Mouse (Mus musculus): ENCODE measurements at regions not wholly inside any gene's neighbourhood (a gene's known extent, or its start where the extent isn't known, plus 50 kb on each side); places are given as distances from the start of the nearest gene placed in this dataset.

DNA sequence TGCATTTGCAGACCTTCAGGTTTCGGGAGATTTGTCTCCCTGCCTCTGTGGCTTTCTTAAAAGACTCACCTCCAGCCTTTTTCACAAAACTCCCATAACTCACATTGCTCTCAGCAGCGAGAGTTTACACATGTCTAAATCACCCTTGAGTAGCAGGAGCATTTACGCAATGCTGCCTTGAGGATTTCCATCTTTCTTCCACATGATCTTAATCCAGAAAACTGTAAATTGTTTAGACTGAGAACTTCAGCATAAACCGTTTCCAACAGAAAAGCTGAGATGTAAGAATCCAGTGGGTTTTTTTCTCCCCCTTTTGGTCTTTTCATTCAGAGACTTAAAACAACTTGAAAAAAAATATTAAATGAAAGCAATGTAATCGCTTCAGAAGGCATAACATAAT is 336.5 kb downstream of the Efnb2 start:
- TF ChIP-seq CTCF (IDR thresholded peaks at IDR 0.05; ENCODE audit: insufficient read depth, low read length) (no peak), POLR2A (IDR thresholded peaks at IDR 0.05; ENCODE audit: borderline replicate concordance, extremely low read depth, low read depth, low read length) (no peak)
